Mouse (Mus musculus) T-helper 1 cell (primary cell): ENCODE measurements at regions not wholly inside any gene's neighbourhood (a gene's known extent, or its start where the extent isn't known, plus 50 kb on each side); places are given as distances from the start of the nearest gene placed in this dataset.

Experiments
- in situ Hi-C: fragments of 300-600 bp; cut with MboI, MseI; formaldehyde crosslinking; loops from one replicate; pipeline ENCODE4 v1.15.1; 2025; ENCODE audit warnings: high pct_unique_total_duplicates

DNA sequence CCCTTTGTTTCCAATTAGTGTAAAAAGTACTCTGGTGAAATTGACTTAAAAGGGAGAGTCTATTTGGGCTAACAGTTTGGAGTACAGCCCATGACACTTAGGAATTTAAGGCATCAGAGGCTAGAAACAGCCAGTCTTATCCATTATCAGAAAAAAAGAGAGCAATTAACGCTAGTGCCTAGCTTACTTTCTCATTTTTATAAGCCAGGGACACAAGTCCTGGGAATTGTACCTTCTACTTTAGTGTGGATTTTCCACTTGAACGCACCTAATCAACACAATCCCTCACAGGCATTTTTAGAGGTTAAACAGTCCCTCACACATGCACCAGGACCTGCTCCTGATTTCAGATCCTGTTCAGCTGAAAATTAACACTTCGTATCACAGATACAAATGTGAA is 65.9 kb upstream of the P3h2 start:
- in situ Hi-C loops: no loop called here

DNA sequence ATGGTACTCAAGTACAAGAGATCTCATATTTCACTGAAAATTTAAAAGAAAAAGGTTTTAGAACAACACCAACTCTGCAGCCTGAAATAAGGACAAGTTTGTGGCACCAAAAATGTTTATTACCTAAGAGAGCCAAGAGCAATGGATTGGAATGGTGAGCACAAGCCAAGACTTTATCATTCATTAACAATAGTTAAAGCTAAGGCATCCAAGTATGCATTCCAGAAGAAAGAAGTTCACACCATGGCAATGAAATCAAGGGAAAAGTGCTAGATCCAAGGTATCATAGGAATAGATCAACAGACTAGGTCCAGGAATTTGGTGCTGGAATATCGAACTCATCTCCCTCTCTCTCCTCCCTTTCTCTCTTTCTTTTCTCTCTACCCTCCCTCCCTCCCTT is 63.8 kb upstream of the P3h2 start:
- in situ Hi-C loops: no loop called here

DNA sequence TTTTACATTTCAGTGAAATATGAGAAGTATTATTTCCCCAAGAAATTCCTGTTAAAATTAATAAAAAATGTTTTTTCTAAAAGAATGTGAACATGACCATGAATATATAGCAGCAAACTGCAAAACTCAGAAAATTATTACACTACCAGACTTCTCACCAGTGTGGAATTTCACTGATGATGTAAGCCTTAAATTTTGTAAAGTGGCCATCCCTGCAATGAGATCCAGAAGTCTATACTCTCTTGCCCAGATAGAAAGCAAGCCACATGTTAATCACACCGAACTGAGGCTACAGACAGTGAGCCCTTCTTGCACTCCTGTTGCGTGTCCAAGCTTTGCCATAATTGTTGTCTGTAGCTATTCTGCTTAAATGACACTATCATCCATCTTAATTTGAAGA is 62.6 kb upstream of the P3h2 start:
- in situ Hi-C loops: no loop called here

DNA sequence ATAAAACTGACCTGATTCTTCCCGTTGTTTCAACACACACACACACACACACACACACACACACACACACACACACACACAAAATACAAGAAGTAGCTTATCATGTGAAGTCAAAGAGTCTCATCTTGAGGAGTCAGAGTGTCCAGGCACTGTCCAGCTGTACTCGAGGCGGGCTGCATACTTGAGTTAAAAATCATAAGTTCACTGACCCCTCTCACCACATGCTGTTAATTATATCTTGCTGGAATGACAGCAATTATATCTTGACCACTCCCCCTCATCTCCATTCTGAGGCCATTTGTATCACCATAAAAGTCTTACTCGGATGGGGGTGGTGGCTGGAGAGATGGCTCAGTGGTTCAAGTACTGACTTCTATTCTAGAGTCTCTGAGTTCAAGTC is 58.5 kb upstream of the P3h2 start:
- in situ Hi-C loops: no loop called here

DNA sequence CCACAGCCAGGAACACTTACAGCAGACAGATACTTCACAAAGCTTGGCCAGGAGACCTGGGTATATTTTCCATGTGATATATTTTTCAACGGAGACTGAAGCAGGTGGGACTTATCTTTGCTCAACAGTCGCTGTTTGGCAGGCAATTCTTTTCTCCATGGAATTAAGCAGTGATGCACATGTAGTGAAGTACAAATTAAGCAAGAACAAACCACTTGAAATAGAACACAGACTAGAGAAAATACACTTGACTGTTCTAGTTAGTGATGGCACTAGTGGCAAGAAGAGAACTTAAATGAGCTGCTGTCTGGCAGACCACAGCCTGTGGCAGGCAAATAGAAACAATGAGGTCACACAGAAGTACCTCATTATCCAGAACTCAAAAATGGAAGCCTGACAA is 57.8 kb upstream of the P3h2 start:
- in situ Hi-C loops: no loop called here

DNA sequence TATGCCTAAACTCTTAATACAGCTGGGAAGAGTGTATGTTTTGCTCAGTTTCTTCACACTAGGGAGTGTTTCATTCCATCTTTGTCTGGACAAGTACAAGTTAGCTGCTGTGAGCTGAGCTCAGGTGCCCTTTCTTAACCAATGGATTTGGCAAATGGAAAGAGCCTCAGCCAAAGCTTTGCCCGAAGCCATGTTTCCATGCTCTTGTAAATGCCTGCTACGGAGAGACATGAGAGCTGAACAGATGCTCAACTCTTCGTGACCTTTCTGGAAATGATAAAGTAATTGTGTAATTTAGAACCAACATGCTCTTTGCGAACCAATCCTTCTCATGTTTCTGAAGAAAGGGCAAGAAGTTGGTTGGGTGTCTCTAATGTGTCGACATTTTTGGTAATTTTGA is 52.0 kb upstream of the P3h2 start:
- in situ Hi-C loops: no loop called here
